Comparison of ENCODE assay signal across 9 mouse cellular contexts in genomic region chr11:7568484-7568883, GRCm38 (mm10).
DNase-seq lines count a peak whose midpoint lies in the region; ATAC-seq and TF ChIP-seq lines count a peak whose summit lies in the region.
"Had no signal": no experiment of that assay in that cellular context is flagged by ENCODE, and none has a peak within 500 bp of the region (broad histone marks: within the 10 kb centered on the region; RNA-seq: fewer than 3 reads in every experiment).

No protein-coding gene starts in this region.

- TF ChIP-seq CTCF in thymus, adult 2 months (IDR thresholded peaks at IDR 0.05; ENCODE audit: borderline replicate concordance, control insufficient read depth, extremely low read depth, insufficient read depth, low read length, poor library complexity), result no peak

- no peak overlapping the region for H3K9ac ChIP-seq in ES-E14 (ENCODE audit: insufficient read depth, low read depth, low read length, poor library complexity, severe bottlenecking)

- no peaks in the 10 kb centered on the region for H3K27me3 ChIP-seq in thymus, adult 2 months (ENCODE audit: control insufficient read depth, insufficient read depth, low read length)

- H3K36me3 ChIP-seq in ES-E14 (ENCODE audit: control insufficient read depth, insufficient read depth, low read length, poor library complexity, severe bottlenecking), result no peaks in the 10 kb centered on the region
- H3K36me3 ChIP-seq in thymus, adult 2 months (ENCODE audit: control insufficient read depth, insufficient read depth, low read length), result no peaks in the 10 kb centered on the region

- 74% methylated on average over 1 of the region's 1 CpGs for WGBS in thymus, adult 2 months

- no peak overlapping the region for H3K27ac ChIP-seq in ES-E14 (ENCODE audit: insufficient read depth, low read depth, low read length, poor library complexity, severe bottlenecking)
- H3K27ac ChIP-seq in thymus, adult 2 months (ENCODE audit: control insufficient read depth, insufficient read depth, low read length), result no peak overlapping the region

- in situ Hi-C loops in ES-E14 (cut with MboI; ENCODE audit: low sequenced_read_pairs in 2 of 2, unreplicated experiment in 2 of 2), result loop anchor here in 1 of 2 experiments (10.0 kb wide), 1 partner anchor 364 kb away; no protein-coding TSS in a partner anchor

- no peaks in the 10 kb centered on the region for H3K9me3 ChIP-seq in ES-E14 (ENCODE audit: control insufficient read depth, insufficient read depth, low read depth, low read length)

- TF ChIP-seq POLR2A in thymus, adult 2 months (IDR thresholded peaks at IDR 0.05; ENCODE audit: control insufficient read depth, extremely low read depth, insufficient read depth, low read length, poor library complexity), result no peak

- H3K4me3 ChIP-seq in ES-E14 (ENCODE audit: insufficient read depth in 1 of 2, low read depth in 1 of 2, low read length in 2 of 2, poor library complexity in 1 of 2, severe bottlenecking in 1 of 2), result no peak overlapping the region
- no peak overlapping the region for H3K4me3 ChIP-seq in thymus, adult 2 months (ENCODE audit: control insufficient read depth, insufficient read depth, low read length)
- H3K4me3 ChIP-seq: myocyte had no signal

- peak; percentile 35 for DNase-seq in kidney, adult 18-20 months
- no peak for DNase-seq in kidney, adult 11 months
- DNase-seq in 3T3-L1 (ENCODE audit: low read depth, low spot score) (peak; percentile 40), ES-E14 (ENCODE audit: low read depth, low spot score) (no peak)
- peak; percentile 8 for DNase-seq in fibroblast of lung, adult 2 months (ENCODE audit: low read depth)
- no peak for DNase-seq in thymus, adult 2 months

- no peak for ATAC-seq in erythroid progenitor cell, adult 5-6 weeks (replicated peaks; ENCODE audit: low FRiP score, poor library complexity, severe bottlenecking)
- no peak for ATAC-seq in megakaryocyte-erythroid progenitor cell, adult 5-6 weeks (replicated peaks; ENCODE audit: low FRiP score, low TSS enrichment, poor library complexity, severe bottlenecking)

- no peaks in the 10 kb centered on the region for H3K4me1 ChIP-seq in ES-E14 (ENCODE audit: control insufficient read depth in 2 of 2, insufficient read depth in 2 of 2, low read length in 2 of 2, poor library complexity in 1 of 2)
- no peaks in the 10 kb centered on the region for H3K4me1 ChIP-seq in thymus, adult 2 months (replicated peaks; ENCODE audit: control insufficient read depth, insufficient read depth, low read length)

TF ChIP-seq in ES-E14, 5 proteins besides CTCF, POLR2A, EP300 and RAD21:
- TF ChIP-seq ZC3H11A (IDR thresholded peaks at IDR 0.05; ENCODE audit: borderline replicate concordance, low read depth, low read length) (peak; percentile 85; the same call in 1 of the 2 replicates), HCFC1 (IDR thresholded peaks at IDR 0.05; ENCODE audit: borderline replicate concordance, insufficient read depth, low read length) (no peak)

Comparison
In these comparisons a context has a peak if more than half of its experiments do, and no peak if none do; other contexts are left out.
1. DNase-seq: peak in kidney, adult 18-20 months (single experiment), 3T3-L1 (single experiment) and fibroblast of lung, adult 2 months (single experiment); none in kidney, adult 11 months (single experiment), ES-E14 (single experiment) and thymus, adult 2 months (single experiment).